Mouse (Mus musculus) liver, embryonic 14.5 days (tissue): ENCODE measurements around the gene Lzic.

Experiments
- CTCF ChIP-seq: IDR thresholded peaks from 2 replicates; pipeline ENCODE4 v1.5.1; 2016; ENCODE audit warnings: antibody characterized with exemption, low read depth, control low read depth
- EP300 ChIP-seq: IDR thresholded peaks from 2 replicates; pipeline ENCODE4 v1.6.1; 2016; ENCODE audit warnings: antibody characterized with exemption, low read depth

GRCm38 (mm10) chr4:149442436-149442835 is 42.6 kb upstream of the Lzic start:
- TF ChIP-seq CTCF (no peak), EP300 (no peak)
